Mouse (Mus musculus): ENCODE measurements at regions not wholly inside any gene's neighbourhood (a gene's known extent, or its start where the extent isn't known, plus 50 kb on each side); places are given as distances from the start of the nearest gene placed in this dataset.

DNA sequence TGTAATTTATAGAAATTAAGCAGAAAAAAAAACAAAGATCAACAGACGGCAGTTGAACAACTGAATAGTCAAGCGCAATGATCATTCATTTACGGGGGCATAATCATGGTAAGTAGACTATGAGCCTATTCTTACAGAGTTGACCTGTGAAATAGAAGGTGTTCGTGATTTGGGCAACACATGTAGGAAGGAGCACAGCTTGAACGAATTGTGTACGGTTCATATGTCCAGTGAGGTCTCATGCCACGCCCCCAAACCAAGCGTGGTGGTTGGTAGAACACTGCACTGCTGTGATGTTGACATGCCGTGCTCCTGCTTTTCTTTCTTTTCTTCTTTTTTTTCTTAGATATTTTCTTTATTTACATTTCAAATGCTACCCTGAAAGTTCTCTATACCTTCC lies 563.1 kb downstream of the Etv1 start:
- Histone ChIP-seq H3K27me3 (ENCODE audit: control insufficient read depth, insufficient read depth, low read length) (no peaks in the 10 kb centered on the region), H3K9me3 (ENCODE audit: control insufficient read depth, low read length) (no peaks in the 10 kb centered on the region), H3K9ac (ENCODE audit: low read depth, low read length) (no peak overlapping the region), H3K27ac (ENCODE audit: low read depth, low read length) (no peak overlapping the region), H3K4me2 (replicated peaks; ENCODE audit: low read depth, low read length) (no peak overlapping the region), H3K4me3 (ENCODE audit: low read depth, low read length) (no peak overlapping the region), H3K36me3 (ENCODE audit: control insufficient read depth, insufficient read depth, low read length) (no peaks in the 10 kb centered on the region), H3K4me1 (replicated peaks; ENCODE audit: control insufficient read depth, insufficient read depth, low read length) (no peaks in the 10 kb centered on the region)
- WGBS, result 88% methylated on average over 9 of the region's 9 CpGs
- DNase-seq (ENCODE audit: low spot score) (no peak), ATAC-seq (ENCODE audit: low FRiP score) (no peak)

DNA sequence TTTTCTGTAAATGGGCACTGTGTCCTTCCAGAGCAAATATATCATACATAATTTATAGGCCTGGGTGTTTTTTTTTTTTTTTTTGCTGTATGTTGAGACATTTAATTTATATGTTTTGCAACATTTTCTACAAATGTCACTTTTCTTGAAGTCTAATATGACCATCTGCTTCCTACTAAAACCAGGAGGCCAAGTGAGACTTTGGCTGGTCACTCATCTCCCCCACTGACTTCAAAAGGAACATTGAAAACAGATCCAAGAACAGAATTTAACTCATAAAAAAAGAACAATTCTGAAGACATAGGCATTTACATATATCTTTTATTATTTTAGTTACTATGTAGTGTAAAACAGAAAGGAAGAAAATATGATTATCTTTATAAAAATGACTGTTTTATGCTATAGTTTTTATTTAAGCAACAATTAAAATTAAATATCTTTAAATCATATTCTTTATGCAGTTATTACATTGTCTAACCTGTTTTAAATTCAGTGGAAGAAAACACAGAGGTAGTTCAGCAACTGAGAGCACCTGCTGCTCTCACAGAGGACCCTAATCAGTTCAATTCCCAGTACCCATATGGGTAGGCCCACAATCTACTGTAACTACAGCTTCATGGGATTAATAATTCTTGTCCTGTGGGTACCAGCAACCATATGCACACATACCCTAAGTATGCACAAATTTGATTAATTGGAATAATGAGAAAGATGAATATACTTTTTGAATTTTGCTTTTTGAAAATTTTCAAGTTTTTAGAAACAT lies 592.5 kb downstream of the Etv1 start:
- no peaks in the 10 kb centered on the region for H3K36me3 ChIP-seq (ENCODE audit: control insufficient read depth, insufficient read depth, low read length)
- no peaks in the 10 kb centered on the region for H3K4me1 ChIP-seq (replicated peaks; ENCODE audit: control insufficient read depth, insufficient read depth, low read length)
- H3K9ac ChIP-seq (ENCODE audit: low read depth, low read length), result no peak overlapping the region
- H3K27ac ChIP-seq (ENCODE audit: low read depth, low read length), result no peak overlapping the region
- no peak overlapping the region for H3K4me2 ChIP-seq (replicated peaks; ENCODE audit: low read depth, low read length)
- no peak for DNase-seq (ENCODE audit: low spot score)
- H3K4me3 ChIP-seq (ENCODE audit: low read depth, low read length), result no peak overlapping the region
- no peaks in the 10 kb centered on the region for H3K9me3 ChIP-seq (ENCODE audit: control insufficient read depth, low read length)
- no peak for ATAC-seq (ENCODE audit: low FRiP score)
- no peaks in the 10 kb centered on the region for H3K27me3 ChIP-seq (ENCODE audit: control insufficient read depth, insufficient read depth, low read length)

DNA sequence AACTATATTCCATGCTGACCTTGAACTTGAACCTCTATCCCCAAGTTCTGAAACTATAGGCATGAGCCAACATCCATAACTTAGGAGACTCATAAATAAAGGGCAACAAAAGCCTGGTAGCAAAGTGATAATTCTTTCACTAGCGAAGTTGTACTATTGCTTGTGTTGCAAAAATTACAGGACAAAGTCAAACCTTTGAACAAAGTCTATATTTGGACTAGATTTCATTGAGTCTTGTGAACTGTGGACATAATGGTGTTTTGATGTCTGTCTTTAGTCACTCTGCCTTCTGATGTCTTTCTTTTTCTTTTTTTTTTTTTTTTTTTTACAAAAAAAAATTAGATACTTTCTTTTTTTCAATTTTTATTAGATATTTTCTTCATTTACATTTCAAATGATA lies 594.5 kb downstream of the Etv1 start:
- no peaks in the 10 kb centered on the region for H3K36me3 ChIP-seq (ENCODE audit: control insufficient read depth, insufficient read depth, low read length)
- H3K4me3 ChIP-seq (ENCODE audit: low read depth, low read length), result no peak overlapping the region
- H3K9ac ChIP-seq (ENCODE audit: low read depth, low read length), result no peak overlapping the region
- no peak overlapping the region for H3K4me2 ChIP-seq (replicated peaks; ENCODE audit: low read depth, low read length)
- no peaks in the 10 kb centered on the region for H3K27me3 ChIP-seq (ENCODE audit: control insufficient read depth, insufficient read depth, low read length)
- no peaks in the 10 kb centered on the region for H3K4me1 ChIP-seq (replicated peaks; ENCODE audit: control insufficient read depth, insufficient read depth, low read length)
- ATAC-seq (ENCODE audit: low FRiP score) (no peak), DNase-seq (ENCODE audit: low spot score) (no peak)
- no peak overlapping the region for H3K27ac ChIP-seq (ENCODE audit: low read depth, low read length)
- no peaks in the 10 kb centered on the region for H3K9me3 ChIP-seq (ENCODE audit: control insufficient read depth, low read length)
- 95% methylated on average over 1 of the region's 1 CpGs for WGBS

Measured in hindbrain, embryonic 11.5 days (tissue).